Mouse (Mus musculus): ENCODE results near the gene Ankrd28.
A peak's percentile ranks its signal among the peaks of the same experiment; 100 is the strongest.
"Not testable (repeated sequence)": the region's sequence is repeated elsewhere in the genome, so short reads cannot be mapped to it uniquely, and the experiment has no call there.

The Ankrd28 gene

GRCm38 (mm10) chr14:31793979-31794775, 36.3 kb downstream of the Ankrd28 start:
- DNase-seq = peak; percentile 34 to 55

GRCm38 (mm10) chr14:31790797-31791196, 39.7 kb downstream of the Ankrd28 start:
- DNase-seq = peak; percentile 29 to 30

- no peak for DNase-seq
These were observed 43.5 kb downstream of the Ankrd28 start for GRCm38 (mm10) chr14:31786906-31787305.

- no peak for DNase-seq
These were observed 44.8 kb downstream of the Ankrd28 start for GRCm38 (mm10) chr14:31785681-31786080.

GRCm38 (mm10) chr14:31784975-31785374, 45.5 kb downstream of the Ankrd28 start:
- DNase-seq = no peak

GRCm38 (mm10) chr14:31781309-31782049, 49.0 kb downstream of the Ankrd28 start:
- DNase-seq = peak; percentile 68 to 77

GRCm38 (mm10) chr14:31780412-31781233, 49.8 kb downstream of the Ankrd28 start:
- peak; percentile 29 to 47 for DNase-seq

- no peak for DNase-seq
These were observed 56.9 kb downstream of the Ankrd28 start for GRCm38 (mm10) chr14:31773518-31773917.

GRCm38 (mm10) chr14:31772251-31772650, 58.2 kb downstream of the Ankrd28 start:
- peak in 1 of 2 experiments; percentile 15 for DNase-seq

- DNase-seq = no peak
These were observed 61.9 kb downstream of the Ankrd28 start for GRCm38 (mm10) chr14:31768531-31768930.

GRCm38 (mm10) chr14:31764083-31764482, 66.4 kb downstream of the Ankrd28 start:
- no peak for DNase-seq

GRCm38 (mm10) chr14:31761727-31762126, 68.7 kb downstream of the Ankrd28 start:
- DNase-seq = no peak

GRCm38 (mm10) chr14:31759195-31759594, 71.3 kb downstream of the Ankrd28 start:
- no peak for DNase-seq

GRCm38 (mm10) chr14:31758410-31758809, 72.0 kb downstream of the Ankrd28 start:
- not testable (repeated sequence) for DNase-seq

- no peak for DNase-seq
These were observed 82.1 kb downstream of the Ankrd28 start for GRCm38 (mm10) chr14:31748239-31748873.

GRCm38 (mm10) chr14:31742523-31742922, 87.9 kb downstream of the Ankrd28 start:
- no peak for DNase-seq

GRCm38 (mm10) chr14:31734811-31735210, 95.6 kb downstream of the Ankrd28 start:
- no peak for DNase-seq

GRCm38 (mm10) chr14:31727522-31727921, 102.9 kb downstream of the Ankrd28 start:
- no peak for DNase-seq

- DNase-seq = no peak
These were observed 107.7 kb downstream of the Ankrd28 start for GRCm38 (mm10) chr14:31722746-31723145.

- DNase-seq = no peak
These were observed 109.2 kb downstream of the Ankrd28 start for GRCm38 (mm10) chr14:31721256-31721655.

GRCm38 (mm10) chr14:31718332-31718731, 112.1 kb downstream of the Ankrd28 start:
- no peak for DNase-seq

GRCm38 (mm10) chr14:31717360-31717759, 113.1 kb downstream of the Ankrd28 start:
- no peak for DNase-seq

- DNase-seq = no peak
These were observed 114.8 kb downstream of the Ankrd28 start for GRCm38 (mm10) chr14:31715669-31716068.
